Comparison of ENCODE assay signal across 7 mouse cellular contexts in the genomic region with DNA sequence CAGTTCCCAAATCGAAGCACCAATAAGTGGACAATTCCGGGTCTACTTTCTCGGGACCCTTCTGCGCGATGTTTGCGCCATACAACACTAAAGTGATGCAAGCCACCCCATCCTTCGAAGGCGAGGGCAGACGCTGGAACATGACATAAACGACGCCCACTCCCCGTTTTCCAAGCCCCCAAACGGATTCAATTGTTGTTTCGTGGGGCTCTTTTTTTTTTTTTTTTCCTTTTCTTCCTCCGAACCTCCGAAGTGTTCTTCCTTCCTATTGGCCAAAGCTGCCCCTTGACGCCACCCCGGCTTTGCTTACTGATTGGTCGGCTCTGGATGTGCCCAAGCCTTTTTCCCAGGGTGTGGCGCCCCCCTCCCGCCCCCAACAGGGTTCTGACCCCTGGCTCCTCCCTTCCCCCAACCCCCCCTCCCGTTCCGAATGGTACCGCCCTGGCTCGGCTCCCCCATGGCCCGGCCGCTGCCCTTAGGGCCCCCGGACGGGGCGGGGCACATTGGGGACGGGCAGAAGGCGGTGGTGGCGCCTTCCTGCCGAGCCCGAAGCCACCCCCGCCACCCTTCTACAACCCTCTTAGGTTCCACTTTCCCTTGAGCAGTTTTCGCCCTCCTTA. TPM values are rescaled to one million over a fixed set of nuclear protein-coding genes. Genes with fewer than 3 reads are reported as not detected.
DNase-seq lines count a peak whose midpoint lies in the region; ATAC-seq and TF ChIP-seq lines count a peak whose summit lies in the region.

No protein-coding gene starts in this region.

- intact Hi-C loops in left cerebral cortex, postnatal 14 days (cut with DNase I) = loop anchor here (5.0 kb wide), 2 partner anchors 58 to 98 kb away; a partner anchor contains a TSS

- peak; percentile 76 for DNase-seq in gastrocnemius, adult 18-20 months (ENCODE audit: low spot score)
- DNase-seq in left cerebral cortex, postnatal 14 days (ENCODE audit: low spot score in 2 of 2) = peak; percentile 54 to 72
- peak; percentile 64 to 78 for DNase-seq in right cerebral cortex, postnatal 36 days (ENCODE audit: low spot score in 2 of 2)

- no peak for TF ChIP-seq POLR2A in cortical plate, adult 2 months (IDR thresholded peaks at IDR 0.05; ENCODE audit: extremely low read depth, insufficient read depth, low read length)

- ATAC-seq in activated CD4-positive, CD25-positive, alpha-beta regulatory T cell, adult 4 months = peak; percentile 59
- ATAC-seq in inflammation-experienced regulatory T-cells, adult 6 months = peak; percentile 69
- peak; percentile 71 for ATAC-seq in megakaryocyte progenitor cell, adult 5-6 weeks (replicated peaks; ENCODE audit: poor library complexity)

- H3K4me1 ChIP-seq in cortical plate, adult 2 months (ENCODE audit: control insufficient read depth, insufficient read depth, low read length) = no peaks in the 10 kb centered on the region

- TF ChIP-seq CTCF in cortical plate, adult 2 months (IDR thresholded peaks at IDR 0.05; ENCODE audit: extremely low read depth, insufficient read depth, low read length) = no peak

- H3K4me3 ChIP-seq in cortical plate, adult 2 months (ENCODE audit: insufficient read depth, low read length) = peak overlapping the region; percentile 47

- H3K27ac ChIP-seq in cortical plate, adult 2 months (ENCODE audit: insufficient read depth, low read length) = peak overlapping the region; percentile 64

RNA-seq across cellular contexts. Expression of a gene that starts 27.8 kb away (rescaled TPM):
- polyA plus RNA-seq in activated CD4-positive, CD25-positive, alpha-beta regulatory T cell, adult 4 months (2017; shearing (Covaris generic)) = 10 to 100 TPM; 26.8 to 29.1 TPM
- polyA plus RNA-seq in cortical plate, adult 2 months (2012; rRNA removed) = 14.3 and 14.5 TPM in 2 replicates
- 10 to 100 TPM; 12.6 to 13.6 TPM for total RNA-seq in gastrocnemius, adult 18-20 months (2021)
- 10 to 100 TPM; 24.0 to 33.2 (median 31.7) TPM for polyA plus RNA-seq in inflammation-experienced regulatory T-cells, adult 6 months (2017; shearing (Covaris generic))
- 10 to 100 TPM; 14.9 to 15.9 TPM for total RNA-seq in left cerebral cortex, postnatal 14 days (2021)
- 37.2 and 39.8 TPM in 2 replicates for total RNA-seq in megakaryocyte progenitor cell, adult 5-6 weeks (2015)
- 70.0 and 86.7 TPM in 2 replicates for total RNA-seq in megakaryocyte progenitor cell, adult 5-6 weeks (2017)

RNA-seq across cellular contexts. Expression of a gene that starts 56.7 kb away (rescaled TPM):
- 1 to 10 TPM; 1.7 to 2.1 TPM for polyA plus RNA-seq in activated CD4-positive, CD25-positive, alpha-beta regulatory T cell, adult 4 months (2017; shearing (Covaris generic))
- 7.7 and 8.4 TPM in 2 replicates for polyA plus RNA-seq in cortical plate, adult 2 months (2012; rRNA removed)
- total RNA-seq in gastrocnemius, adult 18-20 months (2021) = 1 to 10 TPM; 5.8 to 7.5 TPM
- 1 to 10 TPM; 1.2 to 2.1 (median 1.5) TPM for polyA plus RNA-seq in inflammation-experienced regulatory T-cells, adult 6 months (2017; shearing (Covaris generic))
- total RNA-seq in left cerebral cortex, postnatal 14 days (2021) = 10 to 100 TPM; 18.0 to 19.3 TPM
- total RNA-seq in megakaryocyte progenitor cell, adult 5-6 weeks (2015) = 10.0 and 10.3 TPM in 2 replicates
- 4.3 and 6.9 TPM in 2 replicates for total RNA-seq in megakaryocyte progenitor cell, adult 5-6 weeks (2017)

Comparison
In these comparisons a context has a peak if more than half of its experiments do, and no peak if none do; other contexts are left out.
1. Peak in every context shown above with its lines: DNase-seq, ATAC-seq, H3K4me3 ChIP-seq and H3K27ac ChIP-seq.